Mouse (Mus musculus): Measurements from ENCODE around the gene 1110057P08Rik. TPM values are rescaled to one million over a fixed set of nuclear protein-coding genes. Genes with fewer than 3 reads are reported as not detected.

1110057P08Rik gene
- polyA plus RNA-seq (2015; fragmentation: Nextera tagmentation; extraction: Ambion mirVana) = not detected in 2 replicates

GRCm38 (mm10) chr16:89174435-89174834 lies at the start of gene 1110057P08Rik:
Gene 1110057P08Rik (plus strand): TSS chr16:89174735.

GRCm38 (mm10) chr16:89140551-89140950 lies 34.0 kb upstream of the 1110057P08Rik start, which contains the start of gene Gm6358:
Gene Gm6358 (plus strand): TSS chr16:89140851.

GRCm38 (mm10) chr16:89150786-89151185 lies 23.7 kb upstream of the 1110057P08Rik start, which contains the start of gene Gm10061:
Gene Gm10061 (plus strand): TSS chr16:89151086.

GRCm38 (mm10) chr16:89157652-89158051 lies 16.9 kb upstream of the 1110057P08Rik start, which contains the start of gene Gm9789:
Gene Gm9789 (plus strand): TSS chr16:89157952.

GRCm38 (mm10) chr16:89169190-89169589 lies 5.3 kb upstream of the 1110057P08Rik start, which contains the start of gene Gm7735:
Gene Gm7735 (plus strand): TSS chr16:89169490.

GRCm38 (mm10) chr16:89205561-89205960 lies 31.0 kb downstream of the 1110057P08Rik start, which contains the start of gene Krtap20-2:
Gene Krtap20-2 (plus strand): TSS chr16:89205861.

Other genes starting within 250 kb of the 1110057P08Rik start
- not detected in 2 replicates for gene Krtap19-9b, start 242.5 kb upstream of the 1110057P08Rik start, polyA plus RNA-seq (2015; fragmentation: Nextera tagmentation; extraction: Ambion mirVana)
- not detected in 2 replicates for gene Krtap16-3, start 211.9 kb upstream of the 1110057P08Rik start, polyA plus RNA-seq (2015; fragmentation: Nextera tagmentation; extraction: Ambion mirVana)
- gene Krtap22-2, start 164.0 kb upstream of the 1110057P08Rik start, polyA plus RNA-seq (2015; fragmentation: Nextera tagmentation; extraction: Ambion mirVana) = not detected in 2 replicates
- not detected in 2 replicates for gene Gm10229, start 159.5 kb upstream of the 1110057P08Rik start, polyA plus RNA-seq (2015; fragmentation: Nextera tagmentation; extraction: Ambion mirVana)
- not detected in 2 replicates for gene Krtap6-1, start 143.0 kb upstream of the 1110057P08Rik start, polyA plus RNA-seq (2015; fragmentation: Nextera tagmentation; extraction: Ambion mirVana)
- not detected in 2 replicates for gene Gm10228, start 133.3 kb upstream of the 1110057P08Rik start, polyA plus RNA-seq (2015; fragmentation: Nextera tagmentation; extraction: Ambion mirVana)
- not detected in 2 replicates for gene Krtap6-5, start 126.9 kb upstream of the 1110057P08Rik start, polyA plus RNA-seq (2015; fragmentation: Nextera tagmentation; extraction: Ambion mirVana)
- gene 1110025L11Rik, start 110.7 kb upstream of the 1110057P08Rik start, polyA plus RNA-seq (2015; fragmentation: Nextera tagmentation; extraction: Ambion mirVana) = not detected in 2 replicates
- gene Krtap6-3, start 90.7 kb upstream of the 1110057P08Rik start, polyA plus RNA-seq (2015; fragmentation: Nextera tagmentation; extraction: Ambion mirVana) = not detected in 2 replicates
- not detected in 2 replicates for gene Gm6358, start 33.9 kb upstream of the 1110057P08Rik start, polyA plus RNA-seq (2015; fragmentation: Nextera tagmentation; extraction: Ambion mirVana)
- gene Gm10061, start 23.6 kb upstream of the 1110057P08Rik start, polyA plus RNA-seq (2015; fragmentation: Nextera tagmentation; extraction: Ambion mirVana) = not detected in 2 replicates
- not detected in 2 replicates for gene Gm9789, start 16.8 kb upstream of the 1110057P08Rik start, polyA plus RNA-seq (2015; fragmentation: Nextera tagmentation; extraction: Ambion mirVana)
- not detected in 2 replicates for gene Gm7735, start 5.2 kb upstream of the 1110057P08Rik start, polyA plus RNA-seq (2015; fragmentation: Nextera tagmentation; extraction: Ambion mirVana)
- gene Krtap20-2, start 31.1 kb downstream of the 1110057P08Rik start, polyA plus RNA-seq (2015; fragmentation: Nextera tagmentation; extraction: Ambion mirVana) = not detected in 2 replicates
- not detected in 2 replicates for gene Krtap21-1, start 229.1 kb downstream of the 1110057P08Rik start, polyA plus RNA-seq (2015; fragmentation: Nextera tagmentation; extraction: Ambion mirVana)
- gene Krtap6-2, start 245.4 kb downstream of the 1110057P08Rik start, polyA plus RNA-seq (2015; fragmentation: Nextera tagmentation; extraction: Ambion mirVana) = not detected in 2 replicates

Measured in urinary bladder, postnatal 0 days (tissue).